Mouse (Mus musculus) G1E (cell line): ENCODE measurements around the gene Basp1. TPM values are rescaled to one million over a fixed set of nuclear protein-coding genes. Genes with fewer than 3 reads are reported as not detected.

Experiments
- ATAC-seq: 2 replicates; pipeline ENCODE4 v1.8.0; 2016; ENCODE audit warnings: mild to moderate bottlenecking; ENCODE audit not compliant: insufficient number of reproducible peaks, poor library complexity, low FRiP score, severe bottlenecking; ENCODE audit errors: extremely low read depth
- DNase-seq: peaks from one replicate; pipeline ENCODE4 v3.0.0; 2012; ENCODE audit warnings: low spot score
- H3K27me3 ChIP-seq: 2 replicates; pipeline ENCODE4 v1.6.1; 2012; ENCODE audit warnings: mild to moderate bottlenecking, low read length, inconsistent platforms; ENCODE audit not compliant: insufficient read depth
- H3K36me3 ChIP-seq: replicated peaks from 2 replicates; pipeline ENCODE3; 2012; ENCODE audit warnings: mild to moderate bottlenecking, inconsistent platforms
- H3K4me1 ChIP-seq: 2 replicates; pipeline ENCODE4 v1.6.1; 2012; ENCODE audit warnings: low read depth, low read length, inconsistent platforms, mixed read lengths; ENCODE audit not compliant: insufficient read depth
- H3K4me3 ChIP-seq: 2 replicates; pipeline ENCODE4 v1.5.1; 2012; ENCODE audit warnings: low read depth, mild to moderate bottlenecking, inconsistent platforms, low read length, moderate library complexity, mixed read lengths
- H3K9me3 ChIP-seq: replicated peaks from 2 replicates; pipeline ENCODE4 v1.6.1; 2012; ENCODE audit warnings: inconsistent platforms
- CTCF ChIP-seq: IDR thresholded peaks from 2 replicates; pipeline ENCODE4 v1.5.1; 2012; ENCODE audit warnings: low read depth, low read length, inconsistent platforms, mixed read lengths
- GATA1 ChIP-seq: IDR thresholded peaks from 2 replicates; pipeline ENCODE4 v1.6.1; 2012; ENCODE audit warnings: borderline replicate concordance, low read length, inconsistent platforms, mixed read lengths
- GATA2 ChIP-seq: IDR thresholded peaks from 2 replicates; pipeline ENCODE4 v1.6.1; 2012; ENCODE audit warnings: low read depth, low read length, inconsistent platforms, borderline replicate concordance
- POLR2AphosphoS5 ChIP-seq: IDR thresholded peaks from 2 replicates; pipeline ENCODE4 v1.6.1; 2012; ENCODE audit warnings: low read depth, low read length, inconsistent platforms; ENCODE audit not compliant: insufficient replicate concordance
- TAL1 ChIP-seq: conservative IDR thresholded peaks from 2 replicates; pipeline ENCODE4 v1.6.1; 2012; ENCODE audit warnings: low read depth, low read length, inconsistent platforms, mixed read lengths
- polyA plus RNA-seq: library from polyadenylated mRNA; stranded (reverse); fragments of >175 nt; gene quantifications from 2 replicates; pipeline ENCODE4 v1.2.3, GENCODE M21; 2012
- total RNA-seq, 2 experiments: library from RNA; stranded (forward) in 1 of 2; stranded (reverse) in 1 of 2; fragments of 200-1000 nt in 1 of 2; fragments of >200 nt in 1 of 2; fragmentation: Nextera tagmentation in 1 of 2; gene quantifications; 2 replicates each; pipeline ENCODE4 v1.2.3; 2014 to 2017

The Basp1 gene
- total and polyA plus RNA-seq, 3 experiments = not detected

- H3K4me1 ChIP-seq = no peaks in the 10 kb centered on the region
- no peak for DNase-seq
- no peaks in the 10 kb centered on the region for H3K27me3 ChIP-seq
- no peak overlapping the region for H3K4me3 ChIP-seq
- H3K9me3 ChIP-seq = peaks cover 17% of the 10 kb centered on the region
- H3K36me3 ChIP-seq = no peaks in the 10 kb centered on the region
- TF ChIP-seq CTCF (no peak), GATA2 (no peak), GATA1 (no peak), POLR2AphosphoS5 (no peak), TAL1 (no peak)
- no peak for ATAC-seq
Measured at GRCm38 (mm10) chr15:25441868-25442185, 28.3 kb upstream of the Basp1 start.

GRCm38 (mm10) chr15:25440991-25441867 is 27.7 kb upstream of the Basp1 start:
- Histone ChIP-seq H3K4me1 (no peaks in the 10 kb centered on the region), H3K36me3 (no peaks in the 10 kb centered on the region), H3K4me3 (no peak overlapping the region), H3K27me3 (no peaks in the 10 kb centered on the region), H3K9me3 (peaks cover 17% of the 10 kb centered on the region)
- no peak for TF ChIP-seq POLR2AphosphoS5
- TF ChIP-seq GATA2 = no peak
- ATAC-seq = no peak
- no peak for DNase-seq

DNA sequence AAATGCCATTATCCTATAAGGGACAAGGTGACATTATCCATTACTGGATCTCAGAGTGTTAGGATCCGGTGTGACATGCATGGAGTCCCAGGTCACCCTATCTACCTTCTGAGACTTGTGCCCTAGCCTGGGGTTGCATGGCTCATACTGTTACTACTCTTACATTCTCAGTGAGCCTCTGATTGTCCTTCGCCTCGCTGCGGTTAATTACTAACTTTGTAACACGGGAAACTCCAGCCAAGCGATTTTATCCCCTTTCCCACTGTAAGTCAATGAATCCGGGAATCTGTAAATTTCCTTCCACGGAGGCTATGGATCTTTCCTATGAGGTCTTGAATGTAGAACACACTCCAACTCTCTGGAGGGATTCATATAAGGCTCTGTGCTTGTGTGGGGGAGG is 26.8 kb upstream of the Basp1 start:
- Histone ChIP-seq H3K27me3 (no peaks in the 10 kb centered on the region), H3K4me1 (no peaks in the 10 kb centered on the region), H3K9me3 (peaks cover 16% of the 10 kb centered on the region), H3K36me3 (no peaks in the 10 kb centered on the region), H3K4me3 (no peak overlapping the region)
- TF ChIP-seq CTCF (no peak), GATA1 (no peak), POLR2AphosphoS5 (no peak)
- DNase-seq = no peak
- ATAC-seq = no peak

DNA sequence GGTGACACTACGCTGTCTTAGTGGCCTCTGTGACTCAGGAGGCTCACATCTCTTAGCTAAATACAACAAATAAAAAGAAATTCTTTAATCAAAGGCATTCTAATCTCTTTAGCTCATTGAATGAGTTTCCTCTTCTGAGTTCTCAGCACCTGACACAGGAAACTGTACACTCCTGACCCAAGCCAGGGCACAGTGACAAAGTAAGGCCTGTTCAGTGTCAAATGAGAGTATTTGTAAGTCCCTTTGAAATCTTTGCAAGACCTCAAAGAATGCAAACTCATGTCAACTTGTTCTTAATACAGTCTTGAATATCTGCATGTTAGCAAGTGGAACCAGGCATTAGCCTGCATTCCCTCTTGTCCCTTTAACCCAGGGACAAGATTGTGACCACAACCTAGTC is 18.8 kb upstream of the Basp1 start:
- ATAC-seq (no peak), DNase-seq (no peak)
- no peaks in the 10 kb centered on the region for H3K36me3 ChIP-seq
- peaks cover 8% of the 10 kb centered on the region for H3K9me3 ChIP-seq
- no peak overlapping the region for H3K4me3 ChIP-seq
- no peak for TF ChIP-seq POLR2AphosphoS5
- no peak for TF ChIP-seq GATA2
- TF ChIP-seq TAL1 = no peak
- H3K4me1 ChIP-seq = no peaks in the 10 kb centered on the region
- no peaks in the 10 kb centered on the region for H3K27me3 ChIP-seq

DNA sequence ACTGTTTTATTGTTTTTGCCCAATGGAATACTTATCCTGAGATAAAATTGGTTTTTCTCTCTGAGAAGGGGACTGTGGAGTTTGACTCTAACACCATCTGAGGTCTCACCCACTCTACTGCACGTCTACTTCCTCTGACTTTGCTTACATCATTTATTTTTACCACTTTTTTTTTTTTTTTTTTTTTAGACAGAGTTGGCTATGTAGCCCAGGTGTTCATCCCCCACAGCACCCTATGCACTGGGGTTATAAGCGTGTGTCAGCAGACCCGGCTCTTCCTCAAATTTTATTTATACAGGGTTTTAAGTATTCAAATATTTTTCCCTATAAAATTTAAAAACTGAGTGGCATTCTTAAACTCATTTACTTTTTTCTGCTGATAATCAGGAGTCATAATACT is 16.6 kb upstream of the Basp1 start:
- TF ChIP-seq GATA1 (no peak), CTCF (no peak), POLR2AphosphoS5 (no peak), TAL1 (no peak), GATA2 (no peak)
- Histone ChIP-seq H3K36me3 (no peaks in the 10 kb centered on the region), H3K4me3 (no peak overlapping the region), H3K9me3 (peaks cover 2% of the 10 kb centered on the region; the same call in 1 of the 2 replicates), H3K4me1 (no peaks in the 10 kb centered on the region), H3K27me3 (no peaks in the 10 kb centered on the region)
- ATAC-seq (no peak), DNase-seq (no peak)

DNA sequence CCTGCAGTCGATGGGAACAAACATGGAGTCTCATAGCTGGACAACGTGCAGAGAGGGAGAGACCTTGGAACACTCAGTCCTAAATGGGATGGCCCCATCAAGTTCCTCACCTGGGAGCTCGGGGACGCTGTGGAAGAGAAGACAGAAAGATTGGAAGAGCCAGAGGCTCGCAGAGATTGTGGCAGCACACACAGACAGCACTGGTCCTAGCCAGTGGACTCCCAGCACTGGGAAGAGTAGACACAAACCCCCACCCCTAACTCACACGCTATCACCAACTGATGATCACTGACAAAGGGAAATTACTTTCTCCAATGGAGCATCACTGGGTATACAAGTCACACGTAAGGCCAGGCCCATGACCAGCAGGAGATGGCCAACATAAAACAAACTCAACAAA is 15.4 kb upstream of the Basp1 start:
- H3K27me3 ChIP-seq = no peaks in the 10 kb centered on the region
- no peaks in the 10 kb centered on the region for H3K36me3 ChIP-seq
- peaks cover 2% of the 10 kb centered on the region; the same call in 1 of the 2 replicates for H3K9me3 ChIP-seq
- no peak for ATAC-seq
- TF ChIP-seq TAL1 (no peak), POLR2AphosphoS5 (no peak), GATA1 (no peak), CTCF (no peak), GATA2 (no peak)
- H3K4me1 ChIP-seq = no peaks in the 10 kb centered on the region
- H3K4me3 ChIP-seq = no peak overlapping the region
- DNase-seq = no peak

DNA sequence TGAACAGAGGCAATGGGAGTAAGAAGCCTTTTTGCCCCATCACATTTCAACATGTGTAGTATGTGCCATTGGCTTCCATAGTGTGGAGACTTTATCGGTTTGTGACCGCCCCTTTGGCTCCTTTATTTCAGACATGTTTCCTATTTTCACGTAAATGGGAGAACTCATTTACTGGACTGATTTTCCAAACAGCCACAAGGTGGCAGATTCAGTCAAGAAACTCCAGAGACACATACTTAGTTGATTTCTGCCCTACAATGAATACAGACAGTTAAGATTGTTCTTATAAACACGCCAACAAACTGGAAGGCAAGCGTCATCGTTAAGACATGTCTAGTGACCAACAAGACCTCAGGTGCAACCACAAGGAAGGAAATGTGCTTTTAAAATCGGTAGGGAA is 15.0 kb upstream of the Basp1 start:
- Histone ChIP-seq H3K36me3 (no peaks in the 10 kb centered on the region), H3K4me1 (no peaks in the 10 kb centered on the region), H3K27me3 (no peaks in the 10 kb centered on the region), H3K9me3 (peaks cover 2% of the 10 kb centered on the region; the same call in 1 of the 2 replicates), H3K4me3 (no peak overlapping the region)
- DNase-seq (no peak), ATAC-seq (no peak)
- TF ChIP-seq POLR2AphosphoS5 (no peak), TAL1 (no peak), GATA2 (no peak), GATA1 (no peak), CTCF (no peak)
